Mouse (Mus musculus): Measurements from ENCODE around the gene Kctd19. TPM values are rescaled to one million over a fixed set of nuclear protein-coding genes. Genes with fewer than 3 reads are reported as not detected.

Gene Kctd19
- polyA plus RNA-seq, 1 experiment from 2014 or later = not detected

- H3K4me2 ChIP-seq (ENCODE audit: low read depth, low read length, severe bottlenecking) = no peak overlapping the region
- 97% methylated on average over 3 of the region's 3 CpGs for WGBS
Observed at GRCm38 (mm10) chr8:105448188-105448587, 34.9 kb upstream of the Kctd19 start.

GRCm38 (mm10) chr8:105446127-105446552, 32.8 kb upstream of the Kctd19 start:
- peak overlapping the region; percentile 28; the same call in 1 of the 2 replicates for H3K4me2 ChIP-seq (ENCODE audit: low read depth, low read length, severe bottlenecking)
- no peaks in the 10 kb centered on the region; the same call in 1 of the 2 replicates for H3K4me1 ChIP-seq (replicated peaks; ENCODE audit: control insufficient read depth, insufficient read depth, low read length)
- no peak overlapping the region for H3K4me3 ChIP-seq (ENCODE audit: low read depth, low read length)
- H3K27ac ChIP-seq (ENCODE audit: low read depth, low read length) = peak overlapping the region; percentile 74
- no peaks in the 10 kb centered on the region for H3K27me3 ChIP-seq (ENCODE audit: control insufficient read depth, insufficient read depth, low read length)
- DNase-seq (ENCODE audit: low spot score) = peak; percentile 67
- H3K9me3 ChIP-seq (ENCODE audit: control insufficient read depth, low read length) = no peaks in the 10 kb centered on the region
- no peaks in the 10 kb centered on the region for H3K36me3 ChIP-seq (ENCODE audit: control insufficient read depth, insufficient read depth, low read length)
- peak; percentile 78 for ATAC-seq (replicated peaks; ENCODE audit: low FRiP score)
- H3K9ac ChIP-seq (ENCODE audit: low read length) = no peak overlapping the region
- 13% methylated on average over 4 of the region's 4 CpGs for WGBS

More at GRCm38 (mm10) chr8:105448188-105448587, 34.9 kb upstream of the Kctd19 start:
- peaks cover 2% of the 10 kb centered on the region; the same call in 1 of the 2 replicates for H3K4me1 ChIP-seq (replicated peaks; ENCODE audit: control insufficient read depth, insufficient read depth, low read length)
- H3K27me3 ChIP-seq (ENCODE audit: control insufficient read depth, insufficient read depth, low read length) = no peaks in the 10 kb centered on the region
- H3K4me3 ChIP-seq (ENCODE audit: low read depth, low read length) = no peak overlapping the region
- DNase-seq (ENCODE audit: low spot score) (no peak), ATAC-seq (replicated peaks; ENCODE audit: low FRiP score) (no peak)
- H3K9me3 ChIP-seq (ENCODE audit: control insufficient read depth, low read length) = no peaks in the 10 kb centered on the region
- no peaks in the 10 kb centered on the region for H3K36me3 ChIP-seq (ENCODE audit: control insufficient read depth, insufficient read depth, low read length)
- H3K27ac ChIP-seq (ENCODE audit: low read depth, low read length) = no peak overlapping the region
- no peak overlapping the region for H3K9ac ChIP-seq (ENCODE audit: low read length)

GRCm38 (mm10) chr8:105445296-105446126, 32.2 kb upstream of the Kctd19 start:
- peak overlapping the region; percentile 28; the same call in 1 of the 2 replicates for H3K4me2 ChIP-seq (ENCODE audit: low read depth, low read length, severe bottlenecking)
- H3K27me3 ChIP-seq (ENCODE audit: control insufficient read depth, insufficient read depth, low read length) = no peaks in the 10 kb centered on the region
- H3K4me3 ChIP-seq (ENCODE audit: low read depth, low read length) = no peak overlapping the region
- no peaks in the 10 kb centered on the region for H3K36me3 ChIP-seq (ENCODE audit: control insufficient read depth, insufficient read depth, low read length)
- H3K27ac ChIP-seq (ENCODE audit: low read depth, low read length) = peak overlapping the region; percentile 74
- DNase-seq (ENCODE audit: low spot score) (peak; percentile 63), ATAC-seq (replicated peaks; ENCODE audit: low FRiP score) (peak; percentile 90)
- no peaks in the 10 kb centered on the region for H3K9me3 ChIP-seq (ENCODE audit: control insufficient read depth, low read length)
- no peaks in the 10 kb centered on the region; the same call in 1 of the 2 replicates for H3K4me1 ChIP-seq (replicated peaks; ENCODE audit: control insufficient read depth, insufficient read depth, low read length)
- no peak overlapping the region for H3K9ac ChIP-seq (ENCODE audit: low read length)
- 32% methylated on average over 11 of the region's 11 CpGs for WGBS

GRCm38 (mm10) chr8:105442661-105443060, 29.4 kb upstream of the Kctd19 start:
- Histone ChIP-seq H3K4me2 (ENCODE audit: low read depth, low read length, severe bottlenecking) (no peak overlapping the region), H3K27ac (ENCODE audit: low read depth, low read length) (no peak overlapping the region), H3K9ac (ENCODE audit: low read length) (no peak overlapping the region), H3K4me3 (ENCODE audit: low read depth, low read length) (no peak overlapping the region), H3K36me3 (ENCODE audit: control insufficient read depth, insufficient read depth, low read length) (no peaks in the 10 kb centered on the region), H3K4me1 (replicated peaks; ENCODE audit: control insufficient read depth, insufficient read depth, low read length) (no peaks in the 10 kb centered on the region; the same call in 1 of the 2 replicates), H3K27me3 (ENCODE audit: control insufficient read depth, insufficient read depth, low read length) (no peaks in the 10 kb centered on the region), H3K9me3 (ENCODE audit: control insufficient read depth, low read length) (no peaks in the 10 kb centered on the region)
- DNase-seq (ENCODE audit: low spot score) = no peak
- ATAC-seq (replicated peaks; ENCODE audit: low FRiP score) = no peak
- 91% methylated on average over 5 of the region's 5 CpGs for WGBS

GRCm38 (mm10) chr8:105441433-105441832, 28.1 kb upstream of the Kctd19 start:
- DNase-seq (ENCODE audit: low spot score) (peak; percentile 86), ATAC-seq (replicated peaks; ENCODE audit: low FRiP score) (no peak)
- 9% methylated on average over 6 of the region's 6 CpGs for WGBS
- H3K36me3 ChIP-seq (ENCODE audit: control insufficient read depth, insufficient read depth, low read length) = no peaks in the 10 kb centered on the region
- no peak overlapping the region for H3K9ac ChIP-seq (ENCODE audit: low read length)
- H3K4me2 ChIP-seq (ENCODE audit: low read depth, low read length, severe bottlenecking) = no peak overlapping the region
- no peaks in the 10 kb centered on the region for H3K27me3 ChIP-seq (ENCODE audit: control insufficient read depth, insufficient read depth, low read length)
- no peak overlapping the region for H3K4me3 ChIP-seq (ENCODE audit: low read depth, low read length)
- no peak overlapping the region for H3K27ac ChIP-seq (ENCODE audit: low read depth, low read length)
- no peaks in the 10 kb centered on the region; the same call in 1 of the 2 replicates for H3K4me1 ChIP-seq (replicated peaks; ENCODE audit: control insufficient read depth, insufficient read depth, low read length)
- H3K9me3 ChIP-seq (ENCODE audit: control insufficient read depth, low read length) = no peaks in the 10 kb centered on the region

- no peak overlapping the region for H3K9ac ChIP-seq (ENCODE audit: low read length)
- DNase-seq (ENCODE audit: low spot score) = peak; percentile 75
- H3K4me3 ChIP-seq (ENCODE audit: low read depth, low read length) = no peak overlapping the region
- H3K36me3 ChIP-seq (ENCODE audit: control insufficient read depth, insufficient read depth, low read length) = no peaks in the 10 kb centered on the region
- H3K4me1 ChIP-seq (replicated peaks; ENCODE audit: control insufficient read depth, insufficient read depth, low read length) = no peaks in the 10 kb centered on the region
- H3K9me3 ChIP-seq (ENCODE audit: control insufficient read depth, low read length) = no peaks in the 10 kb centered on the region
- no peak overlapping the region for H3K4me2 ChIP-seq (ENCODE audit: low read depth, low read length, severe bottlenecking)
- WGBS = 24% methylated on average over 5 of the region's 5 CpGs
- ATAC-seq (replicated peaks; ENCODE audit: low FRiP score) = no peak
- no peak overlapping the region for H3K27ac ChIP-seq (ENCODE audit: low read depth, low read length)
- no peaks in the 10 kb centered on the region for H3K27me3 ChIP-seq (ENCODE audit: control insufficient read depth, insufficient read depth, low read length)
Observed at GRCm38 (mm10) chr8:105438865-105439264, 25.6 kb upstream of the Kctd19 start.

GRCm38 (mm10) chr8:105437078-105437748, 23.9 kb upstream of the Kctd19 start:
- WGBS = 92% methylated on average over 5 of the region's 5 CpGs
- H3K27me3 ChIP-seq (ENCODE audit: control insufficient read depth, insufficient read depth, low read length) = no peaks in the 10 kb centered on the region

GRCm38 (mm10) chr8:105436218-105436617, 22.9 kb upstream of the Kctd19 start:
- H3K9ac ChIP-seq (ENCODE audit: low read length) = no peak overlapping the region
- no peak overlapping the region for H3K4me2 ChIP-seq (ENCODE audit: low read depth, low read length, severe bottlenecking)
- H3K4me1 ChIP-seq (replicated peaks; ENCODE audit: control insufficient read depth, insufficient read depth, low read length) = no peaks in the 10 kb centered on the region; the same call in 1 of the 2 replicates
- no peaks in the 10 kb centered on the region for H3K27me3 ChIP-seq (ENCODE audit: control insufficient read depth, insufficient read depth, low read length)
- no peaks in the 10 kb centered on the region for H3K9me3 ChIP-seq (ENCODE audit: control insufficient read depth, low read length)
- WGBS = 71% methylated on average over 5 of the region's 5 CpGs
- no peaks in the 10 kb centered on the region for H3K36me3 ChIP-seq (ENCODE audit: control insufficient read depth, insufficient read depth, low read length)
- no peak overlapping the region for H3K4me3 ChIP-seq (ENCODE audit: low read depth, low read length)
- ATAC-seq (replicated peaks; ENCODE audit: low FRiP score) (no peak), DNase-seq (ENCODE audit: low spot score) (no peak)
- H3K27ac ChIP-seq (ENCODE audit: low read depth, low read length) = no peak overlapping the region

More at GRCm38 (mm10) chr8:105437078-105437748, 23.9 kb upstream of the Kctd19 start:
- no peak overlapping the region for H3K4me2 ChIP-seq (ENCODE audit: low read depth, low read length, severe bottlenecking)
- H3K36me3 ChIP-seq (ENCODE audit: control insufficient read depth, insufficient read depth, low read length) = no peaks in the 10 kb centered on the region
- H3K4me3 ChIP-seq (ENCODE audit: low read depth, low read length) = no peak overlapping the region
- no peaks in the 10 kb centered on the region; the same call in 1 of the 2 replicates for H3K4me1 ChIP-seq (replicated peaks; ENCODE audit: control insufficient read depth, insufficient read depth, low read length)
- no peak for DNase-seq (ENCODE audit: low spot score)
- H3K9me3 ChIP-seq (ENCODE audit: control insufficient read depth, low read length) = no peaks in the 10 kb centered on the region
- ATAC-seq (replicated peaks; ENCODE audit: low FRiP score) = no peak
- H3K27ac ChIP-seq (ENCODE audit: low read depth, low read length) = no peak overlapping the region
- H3K9ac ChIP-seq (ENCODE audit: low read length) = no peak overlapping the region
